Comparison of ENCODE assay signal across 20 mouse cellular contexts in genomic region chr15:102997431-102997830, GRCm38 (mm10). TPM values are rescaled to one million over a fixed set of nuclear protein-coding genes. Genes with fewer than 3 reads are reported as not detected.
DNase-seq lines count a peak whose midpoint lies in the region; ATAC-seq and TF ChIP-seq lines count a peak whose summit lies in the region.
"Had no signal": no experiment of that assay in that cellular context is flagged by ENCODE, and none has a peak within 500 bp of the region (broad histone marks: within the 10 kb centered on the region; RNA-seq: fewer than 3 reads in every experiment).

No protein-coding gene starts in this region.

- no peaks in the 10 kb centered on the region for H3K36me3 ChIP-seq in C2C12 (ENCODE audit: control insufficient read depth, insufficient read depth)
- peaks cover 5% of the 10 kb centered on the region for H3K36me3 ChIP-seq in G1E (replicated peaks)
- no peaks in the 10 kb centered on the region for H3K36me3 ChIP-seq in limb, embryonic 10.5 days
- H3K36me3 ChIP-seq in neural tube, embryonic 12.5 days = no peaks in the 10 kb centered on the region
- no peaks in the 10 kb centered on the region for H3K36me3 ChIP-seq in midbrain, embryonic 15.5 days (replicated peaks)
- H3K36me3 ChIP-seq: heart, embryonic 10.5 days; liver, embryonic 12.5 days; lung, embryonic 15.5 days had no signal

- no peak for DNase-seq in G1E (ENCODE audit: low spot score)
- no peak for DNase-seq in limb, embryonic 10.5 days (ENCODE audit: low spot score)
- DNase-seq in cerebellum, adult 9-11 months = no peak
- no peak for DNase-seq in thymus, postnatal 36 days
- DNase-seq: cerebellum, postnatal 25 days; midbrain, embryonic 14.5 days; right cerebral cortex, adult 18-20 months; spleen, adult 18-20 months had no signal

- ATAC-seq in G1E (ENCODE audit: extremely low read depth, insufficient number of reproducible peaks, low FRiP score, poor library complexity, severe bottlenecking) = no peak
- no peak for ATAC-seq in neural tube, embryonic 12.5 days (ENCODE audit: low FRiP score, low read depth)
- no peak for ATAC-seq in midbrain, embryonic 15.5 days (replicated peaks)
- ATAC-seq: activated CD4-positive, CD25-positive, alpha-beta regulatory T cell, adult 4 months; hindbrain, postnatal 0 days; liver, embryonic 12.5 days had no signal

- 2% methylated on average over 3 of the region's 3 CpGs for WGBS in limb, embryonic 10.5 days
- WGBS in neural tube, embryonic 12.5 days = under 1% methylated on average over 3 of the region's 3 CpGs
- WGBS in midbrain, embryonic 15.5 days = 0% methylated on average over 3 of the region's 3 CpGs

- peak overlapping the region; percentile 94 for H3K27ac ChIP-seq in limb, embryonic 10.5 days
- peak overlapping the region; percentile 89 for H3K27ac ChIP-seq in neural tube, embryonic 12.5 days
- H3K27ac ChIP-seq in midbrain, embryonic 15.5 days = no peak overlapping the region
- H3K27ac ChIP-seq: heart, embryonic 10.5 days; hindbrain, postnatal 0 days; liver, embryonic 12.5 days; lung, embryonic 15.5 days had no signal

- peaks cover 84% of the 10 kb centered on the region for H3K4me1 ChIP-seq in G1E (ENCODE audit: insufficient read depth, low read depth, low read length)
- peaks cover 86% of the 10 kb centered on the region for H3K4me1 ChIP-seq in limb, embryonic 10.5 days
- peaks cover 49% of the 10 kb centered on the region for H3K4me1 ChIP-seq in neural tube, embryonic 12.5 days
- peaks cover 11% of the 10 kb centered on the region for H3K4me1 ChIP-seq in midbrain, embryonic 15.5 days

- no peak overlapping the region for H3ac ChIP-seq in C2C12 (ENCODE audit: control insufficient read depth, insufficient read length, low read depth)

- no peaks in the 10 kb centered on the region for H3K9me3 ChIP-seq in G1E (replicated peaks)
- H3K9me3 ChIP-seq in limb, embryonic 10.5 days (replicated peaks) = no peaks in the 10 kb centered on the region
- H3K9me3 ChIP-seq in neural tube, embryonic 12.5 days = no peaks in the 10 kb centered on the region
- no peaks in the 10 kb centered on the region for H3K9me3 ChIP-seq in midbrain, embryonic 15.5 days
- H3K9me3 ChIP-seq: heart, embryonic 10.5 days; liver, embryonic 12.5 days; lung, embryonic 15.5 days had no signal

- H3K9ac ChIP-seq in neural tube, embryonic 12.5 days = peak overlapping the region; percentile 96
- H3K9ac ChIP-seq in midbrain, embryonic 15.5 days = no peak overlapping the region
- H3K9ac ChIP-seq: liver, embryonic 12.5 days; lung, embryonic 15.5 days had no signal

- peaks cover 19% of the 10 kb centered on the region for H3K79me3 ChIP-seq in C2C12 (ENCODE audit: low read depth)

- no peak for TF ChIP-seq CTCF in C2C12 (IDR thresholded peaks at IDR 0.05; ENCODE audit: control insufficient read depth, insufficient read depth, insufficient read length)
- no peak for TF ChIP-seq CTCF in G1E (IDR thresholded peaks at IDR 0.05; ENCODE audit: low read depth, low read length)

- peaks cover 71% of the 10 kb centered on the region for H3K79me2 ChIP-seq in C2C12 (ENCODE audit: control insufficient read depth, insufficient read depth)

- H3K27me3 ChIP-seq in C2C12 (ENCODE audit: control insufficient read depth, insufficient read depth, insufficient read length) = no peaks in the 10 kb centered on the region
- H3K27me3 ChIP-seq in G1E (ENCODE audit: insufficient read depth, low read length) = peaks cover 10% of the 10 kb centered on the region
- H3K27me3 ChIP-seq in limb, embryonic 10.5 days (ENCODE audit: low read depth, poor library complexity, severe bottlenecking) = peaks cover 98% of the 10 kb centered on the region
- H3K27me3 ChIP-seq in neural tube, embryonic 12.5 days (replicated peaks) = peaks cover 12% of the 10 kb centered on the region; the same call in 1 of the 2 replicates
- H3K27me3 ChIP-seq in midbrain, embryonic 15.5 days (replicated peaks) = peaks cover 93% of the 10 kb centered on the region

- peak overlapping the region; percentile 86 for H3K4me2 ChIP-seq in neural tube, embryonic 12.5 days (replicated peaks)
- H3K4me2 ChIP-seq in midbrain, embryonic 15.5 days = no peak overlapping the region
- H3K4me2 ChIP-seq: liver, embryonic 12.5 days; lung, embryonic 15.5 days had no signal

- peak overlapping the region; percentile 54 for H3K4me3 ChIP-seq in C2C12 (ENCODE audit: insufficient read depth, poor library complexity, severe bottlenecking)
- H3K4me3 ChIP-seq in G1E (ENCODE audit: low read depth, low read length) = peak overlapping the region; percentile 74
- H3K4me3 ChIP-seq in limb, embryonic 10.5 days = peak overlapping the region; percentile 56
- peak overlapping the region; percentile 76 for H3K4me3 ChIP-seq in neural tube, embryonic 12.5 days
- no peak overlapping the region for H3K4me3 ChIP-seq in midbrain, embryonic 15.5 days
- H3K4me3 ChIP-seq: heart, embryonic 10.5 days; liver, embryonic 12.5 days; lung, embryonic 15.5 days had no signal

TF ChIP-seq in C2C12, 6 proteins besides CTCF, POLR2A, EP300 and RAD21:
- TF ChIP-seq MYOD1 (IDR thresholded peaks at IDR 0.05; ENCODE audit: control insufficient read depth, insufficient read length, low read depth) = no peak
- TF ChIP-seq FOSL1 (IDR thresholded peaks at IDR 0.05; ENCODE audit: insufficient read depth, low read length, poor library complexity, severe bottlenecking) = no peak
- no peak for TF ChIP-seq MYOG (IDR thresholded peaks at IDR 0.05; ENCODE audit: control insufficient read depth, extremely low read depth, insufficient read length)
- no peak for TF ChIP-seq MAX (IDR thresholded peaks at IDR 0.05)
- TF ChIP-seq USF1 (IDR thresholded peaks at IDR 0.05; ENCODE audit: low read depth) = no peak
- TF ChIP-seq CEBPB (IDR thresholded peaks at IDR 0.05; ENCODE audit: low read depth) = no peak

RNA-seq across cellular contexts. Expression of gene Hoxc6, which starts 0.6 kb away (rescaled TPM):
- polyA plus RNA-seq in C2C12 (2012; fragmentation: generic; extraction: Trizol) = 10.6 TPM
- 16.3 and 37.1 TPM in 2 replicates for total RNA-seq in G1E (2014; fragmentation: Nextera tagmentation)
- total RNA-seq in G1E (2017) = 8.6 and 12.0 TPM in 2 replicates
- polyA plus RNA-seq in G1E (2012) = 27.1 and 28.6 TPM in 2 replicates
- 10.1 and 10.2 TPM in 2 replicates for polyA plus RNA-seq in limb, embryonic 10.5 days (2016; fragmentation: Nextera tagmentation; extraction: Ambion mirVana)
- 68.8 and 77.1 TPM in 2 replicates for polyA plus RNA-seq in neural tube, embryonic 12.5 days (2016; fragmentation: Nextera tagmentation; extraction: Ambion mirVana)
- polyA plus RNA-seq in midbrain, embryonic 15.5 days (2015; fragmentation: Nextera tagmentation; extraction: Ambion mirVana) = not detected in 2 replicates
- total RNA-seq: heart, postnatal 25 days; layer of hippocampus, adult 8-10 months; left cerebral cortex, adult 8-10 months had no signal
- polyA plus RNA-seq: activated CD4-positive, CD25-positive, alpha-beta regulatory T cell, adult 4 months; midbrain, embryonic 14.5 days had no signal

RNA-seq across cellular contexts. Expression of gene Hoxc8, which starts 7.0 kb away (rescaled TPM):
- 1.1 TPM for polyA plus RNA-seq in C2C12 (2012; fragmentation: generic; extraction: Trizol)
- 21.1 and 26.6 TPM in 2 replicates for total RNA-seq in G1E (2014; fragmentation: Nextera tagmentation)
- total RNA-seq in G1E (2017) = 2.0 and 2.7 TPM in 2 replicates
- polyA plus RNA-seq in G1E (2012) = 10.1 and 12.2 TPM in 2 replicates
- polyA plus RNA-seq in limb, embryonic 10.5 days (2016; fragmentation: Nextera tagmentation; extraction: Ambion mirVana) = 5.1 and 6.0 TPM in 2 replicates
- polyA plus RNA-seq in neural tube, embryonic 12.5 days (2016; fragmentation: Nextera tagmentation; extraction: Ambion mirVana) = 44.5 and 65.6 TPM in 2 replicates
- not detected in 2 replicates for polyA plus RNA-seq in midbrain, embryonic 15.5 days (2015; fragmentation: Nextera tagmentation; extraction: Ambion mirVana)
- total RNA-seq: heart, postnatal 25 days; layer of hippocampus, adult 8-10 months; left cerebral cortex, adult 8-10 months had no signal
- polyA plus RNA-seq: embryonic facial prominence, embryonic 11.5 days; hindbrain, postnatal 0 days; lung, embryonic 15.5 days; midbrain, embryonic 14.5 days had no signal

RNA-seq across cellular contexts. Expression of gene Hoxc9, which starts 21.2 kb away (rescaled TPM):
- 9.4 TPM for polyA plus RNA-seq in C2C12 (2012; fragmentation: generic; extraction: Trizol)
- total RNA-seq in G1E (2014; fragmentation: Nextera tagmentation) = 5.0 and 7.9 TPM in 2 replicates
- 3.3 and 3.9 TPM in 2 replicates for total RNA-seq in G1E (2017)
- 9.8 and 12.0 TPM in 2 replicates for polyA plus RNA-seq in G1E (2012)
- polyA plus RNA-seq in limb, embryonic 10.5 days (2016; fragmentation: Nextera tagmentation; extraction: Ambion mirVana) = 4.4 and 6.9 TPM in 2 replicates
- 45.2 and 47.4 TPM in 2 replicates for polyA plus RNA-seq in neural tube, embryonic 12.5 days (2016; fragmentation: Nextera tagmentation; extraction: Ambion mirVana)
- not detected in 2 replicates for polyA plus RNA-seq in midbrain, embryonic 15.5 days (2015; fragmentation: Nextera tagmentation; extraction: Ambion mirVana)
- total RNA-seq: heart, postnatal 25 days; hindbrain, postnatal 0 days; layer of hippocampus, adult 8-10 months; left cerebral cortex, adult 8-10 months had no signal
- polyA plus RNA-seq: activated CD4-positive, CD25-positive, alpha-beta regulatory T cell, adult 4 months; embryonic facial prominence, embryonic 11.5 days; hindbrain, postnatal 0 days; liver, embryonic 12.5 days; lung, embryonic 15.5 days; midbrain, embryonic 14.5 days had no signal

RNA-seq across cellular contexts. Expression of gene Hoxc4, which starts 21.3 kb away (rescaled TPM):
- polyA plus RNA-seq in C2C12 (2012; fragmentation: generic; extraction: Trizol) = 3.4 TPM
- total RNA-seq in G1E (2014; fragmentation: Nextera tagmentation) = 29.3 and 33.9 TPM in 2 replicates
- total RNA-seq in G1E (2017) = 11.0 and 12.2 TPM in 2 replicates
- 60.1 and 65.8 TPM in 2 replicates for polyA plus RNA-seq in G1E (2012)
- 9.1 and 9.8 TPM in 2 replicates for polyA plus RNA-seq in limb, embryonic 10.5 days (2016; fragmentation: Nextera tagmentation; extraction: Ambion mirVana)
- polyA plus RNA-seq in neural tube, embryonic 12.5 days (2016; fragmentation: Nextera tagmentation; extraction: Ambion mirVana) = 69.5 and 77.4 TPM in 2 replicates
- 0.08 TPM in 1 of 2 replicates, not detected in the other for polyA plus RNA-seq in midbrain, embryonic 15.5 days (2015; fragmentation: Nextera tagmentation; extraction: Ambion mirVana)
- total RNA-seq: heart, postnatal 25 days; layer of hippocampus, adult 8-10 months; left cerebral cortex, adult 8-10 months had no signal
- polyA plus RNA-seq: activated CD4-positive, CD25-positive, alpha-beta regulatory T cell, adult 4 months; midbrain, embryonic 14.5 days had no signal

RNA-seq across cellular contexts. Expression of gene Hoxc5, which starts 30.2 kb away (rescaled TPM):
- polyA plus RNA-seq in C2C12 (2012; fragmentation: generic; extraction: Trizol) (1.6 TPM), G1E (2012) (11.4 and 12.4 TPM in 2 replicates)
- total RNA-seq in G1E (2014; fragmentation: Nextera tagmentation) (9.9 and 19.8 TPM in 2 replicates), G1E (2017) (7.6 and 9.1 TPM in 2 replicates)
- 10.6 and 12.7 TPM in 2 replicates for polyA plus RNA-seq in limb, embryonic 10.5 days (2016; fragmentation: Nextera tagmentation; extraction: Ambion mirVana)
- polyA plus RNA-seq in neural tube, embryonic 12.5 days (2016; fragmentation: Nextera tagmentation; extraction: Ambion mirVana) = 32.1 and 35.5 TPM in 2 replicates
- polyA plus RNA-seq in midbrain, embryonic 15.5 days (2015; fragmentation: Nextera tagmentation; extraction: Ambion mirVana) = 0.09 TPM in 1 of 2 replicates, not detected in the other
- total RNA-seq: heart, postnatal 25 days; layer of hippocampus, adult 8-10 months; left cerebral cortex, adult 8-10 months had no signal
- polyA plus RNA-seq: activated CD4-positive, CD25-positive, alpha-beta regulatory T cell, adult 4 months had no signal

Comparison
In these comparisons a context has a peak if more than half of its experiments do, and no peak if none do; other contexts are left out.
1. RNA of gene Hoxc6, which starts 0.6 kb away (polyA plus RNA-seq): 68.8 to 77.1 TPM in neural tube, embryonic 12.5 days, 27.1 to 28.6 TPM in G1E, 10.6 TPM in C2C12 (single experiment) and 10.1 to 10.2 TPM in limb, embryonic 10.5 days; not detected in midbrain, embryonic 15.5 days; every median in the first group is over 10 times any median in the second.